Mouse (Mus musculus) layer of hippocampus, postnatal 36 days (tissue): Measurements from ENCODE around the gene Arhgef3. TPM values are rescaled to one million over a fixed set of nuclear protein-coding genes. Genes with fewer than 3 reads are reported as not detected.

ENCODE experiments used
- DNase-seq, 2 experiments: peaks; one replicate each; pipeline ENCODE4 v3.0.0; 2022
- total RNA-seq, 2 experiments: library from RNA; stranded (reverse); gene quantifications; 2 replicates each; pipeline ENCODE4 v1.2.3; 2021

The Arhgef3 gene
- total RNA-seq = 10 to 100 TPM; 76.8 to 85.8 TPM

DNA sequence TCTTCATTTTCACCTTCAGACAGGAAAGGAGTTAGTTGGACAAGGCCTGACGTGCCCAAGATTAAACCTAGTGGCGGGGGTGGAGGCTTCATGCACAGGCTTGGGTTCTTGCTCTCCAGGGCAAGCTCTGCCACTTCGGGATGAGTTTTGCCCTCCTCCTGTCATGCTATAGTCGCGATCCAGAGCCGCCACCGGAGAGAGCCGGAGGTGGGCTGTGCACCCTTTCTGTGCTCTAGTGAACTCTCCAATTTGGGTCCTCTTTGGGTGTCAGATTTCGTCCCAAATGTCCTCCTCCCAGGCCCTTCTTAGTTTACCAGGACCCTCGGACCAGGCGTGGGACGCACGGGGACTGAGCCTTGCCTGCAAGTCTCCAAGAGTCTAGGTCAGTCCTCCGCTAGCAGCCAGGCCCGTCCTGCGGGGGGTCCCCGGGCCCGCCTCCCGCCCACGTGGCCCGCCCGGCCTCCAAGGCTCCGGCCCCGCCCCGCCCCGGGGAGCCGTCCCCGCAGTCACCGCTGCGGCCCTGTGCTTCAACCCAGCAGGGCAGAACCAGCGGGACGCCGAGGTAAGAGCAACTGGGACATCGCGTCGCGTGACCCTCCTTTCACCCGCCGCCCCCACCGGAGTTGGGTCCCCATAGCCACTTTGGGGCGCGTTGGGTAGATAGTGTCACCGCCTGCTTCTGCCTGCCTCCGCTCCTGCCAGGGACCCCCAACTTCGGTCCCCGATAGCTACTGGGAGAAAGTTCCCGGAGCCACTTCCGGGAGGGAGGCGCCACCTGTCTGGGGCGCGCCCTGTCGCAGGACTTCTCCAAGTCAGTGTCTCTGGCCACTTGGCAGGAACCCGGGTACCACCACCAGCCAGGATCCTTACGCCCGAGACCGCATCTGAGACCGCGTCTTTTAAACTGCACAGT is at the start of gene Arhgef3:
Gene Arhgef3 (plus strand): TSS at position 538 of the 913 bp plus-strand sequence.
- DNase-seq = no peak

GRCm38 (mm10) chr14:27066171-27066929 is 48.3 kb upstream of the Arhgef3 start:
- DNase-seq = no peak

- DNase-seq = no peak
These were observed 46.8 kb upstream of the Arhgef3 start for GRCm38 (mm10) chr14:27067866-27068271.

GRCm38 (mm10) chr14:27069434-27070097 is 45.1 kb upstream of the Arhgef3 start:
- no peak for DNase-seq

DNA sequence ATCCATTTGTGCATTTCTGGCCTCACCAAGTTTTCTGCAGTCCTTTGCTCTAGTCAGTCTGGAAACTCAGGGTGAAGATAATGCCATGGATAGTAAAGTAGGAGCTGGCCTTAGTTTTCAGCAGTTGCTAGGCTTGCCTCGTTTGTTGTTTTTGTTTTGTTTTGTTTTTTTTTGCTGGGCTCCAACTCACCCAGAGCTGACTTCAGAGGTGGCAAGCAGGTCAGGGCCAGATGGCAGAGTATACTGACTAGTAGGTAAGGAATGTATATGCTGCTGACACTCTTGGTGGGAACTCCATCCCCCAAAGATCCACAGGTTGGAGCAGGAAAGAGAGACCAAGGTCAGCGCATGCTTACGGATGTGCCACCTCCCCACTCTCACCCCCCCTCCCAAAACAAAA is 44.6 kb upstream of the Arhgef3 start:
- no peak for DNase-seq

GRCm38 (mm10) chr14:27070758-27071157 is 43.9 kb upstream of the Arhgef3 start:
- no peak for DNase-seq

DNA sequence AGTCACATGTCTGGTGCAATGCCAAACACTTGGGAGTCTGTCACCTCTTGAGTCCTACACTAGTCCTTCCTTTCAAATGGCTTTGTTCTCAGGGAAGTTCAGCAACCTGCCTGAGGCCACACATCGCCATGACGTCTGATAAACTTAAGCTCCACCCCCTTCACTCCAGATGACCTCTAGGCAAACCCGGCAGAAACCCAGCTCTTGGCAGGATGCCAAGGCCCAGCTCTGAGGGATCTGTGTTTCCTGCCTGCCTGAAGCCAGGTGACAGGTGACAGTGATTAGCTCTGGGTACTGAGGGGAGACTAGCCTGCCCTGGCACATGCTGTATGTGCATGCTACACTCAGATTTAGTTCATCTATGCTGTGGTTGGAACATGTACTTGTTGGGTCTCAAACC is 42.7 kb upstream of the Arhgef3 start:
- DNase-seq = no peak

DNA sequence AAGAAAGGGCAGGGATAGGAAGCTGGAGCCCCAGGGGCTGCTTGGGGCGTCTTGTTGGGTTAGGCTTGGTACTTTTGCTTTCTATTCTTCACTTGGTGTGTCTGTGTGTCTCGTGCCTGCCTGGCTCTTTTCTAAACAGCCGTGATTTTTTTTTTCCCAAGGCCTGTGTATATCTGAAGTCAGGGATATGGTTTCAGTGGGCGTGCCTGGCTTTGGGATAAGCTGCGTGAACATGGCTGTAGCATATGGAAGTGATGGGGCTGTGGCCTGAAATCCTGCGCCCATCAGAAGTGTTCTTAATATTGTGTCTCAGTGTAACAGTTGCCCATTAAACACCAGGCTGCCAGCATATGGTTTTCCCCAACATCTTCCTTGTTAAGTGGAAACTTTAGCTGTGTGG is 39.6 kb upstream of the Arhgef3 start:
- no peak for DNase-seq

- no peak for DNase-seq
These were observed 38.7 kb upstream of the Arhgef3 start for GRCm38 (mm10) chr14:27075909-27076521.

DNA sequence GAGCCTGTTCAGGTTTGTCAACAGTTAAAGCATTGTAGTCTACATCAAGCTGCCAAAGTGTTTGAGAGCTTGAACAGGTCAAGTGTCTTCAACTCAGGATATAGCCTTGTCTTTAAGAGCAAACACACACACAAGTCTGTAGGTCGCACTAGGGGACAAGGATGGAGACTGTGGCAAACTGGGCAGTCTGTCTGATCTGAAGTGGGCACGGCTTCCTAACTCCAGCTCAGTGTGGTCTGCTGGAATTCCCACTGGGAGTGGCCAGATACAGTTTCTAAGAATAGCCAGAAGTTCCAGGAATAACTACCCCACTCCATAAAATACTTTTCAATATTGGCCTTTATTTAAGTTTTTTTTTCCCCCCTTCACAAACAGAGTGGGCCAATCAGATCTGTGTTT is 38.2 kb upstream of the Arhgef3 start:
- no peak for DNase-seq

DNA sequence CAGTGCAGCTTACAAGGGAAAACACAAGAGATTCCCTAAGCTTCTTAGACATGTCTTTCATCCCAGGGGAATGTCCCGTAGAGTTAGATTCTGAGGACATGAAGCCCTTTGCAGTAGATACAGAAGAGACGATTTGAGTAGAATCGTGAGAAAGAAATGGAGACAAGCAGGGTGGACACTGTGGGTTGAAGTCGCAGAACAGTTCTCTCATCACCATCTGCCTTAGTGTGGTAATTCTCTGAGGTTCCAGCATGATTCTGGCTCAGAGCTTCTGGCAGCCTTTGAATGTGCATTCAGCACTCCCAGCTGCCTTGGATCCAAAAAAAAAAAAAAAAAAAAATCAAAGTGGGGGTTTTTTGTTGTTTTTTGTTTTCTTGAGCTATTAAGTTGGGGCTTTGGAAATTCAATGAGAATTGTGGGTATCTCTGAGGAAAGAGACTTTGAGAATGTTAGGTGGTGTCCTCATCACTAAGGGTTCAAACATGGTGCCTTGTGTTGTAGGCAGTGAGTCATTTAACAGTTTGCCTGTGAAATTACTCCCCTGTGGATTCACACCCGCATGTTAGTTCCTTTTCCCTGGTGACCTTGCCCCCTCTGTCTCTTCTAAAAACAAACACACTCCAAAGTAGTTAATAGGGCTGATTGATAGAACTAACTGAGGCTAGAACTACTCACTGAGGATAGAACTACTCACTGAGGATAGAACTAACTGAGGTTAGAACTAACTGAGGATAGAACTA is 33.0 kb upstream of the Arhgef3 start:
- no peak for DNase-seq

GRCm38 (mm10) chr14:27085471-27085870 is 29.2 kb upstream of the Arhgef3 start:
- DNase-seq = no peak

DNA sequence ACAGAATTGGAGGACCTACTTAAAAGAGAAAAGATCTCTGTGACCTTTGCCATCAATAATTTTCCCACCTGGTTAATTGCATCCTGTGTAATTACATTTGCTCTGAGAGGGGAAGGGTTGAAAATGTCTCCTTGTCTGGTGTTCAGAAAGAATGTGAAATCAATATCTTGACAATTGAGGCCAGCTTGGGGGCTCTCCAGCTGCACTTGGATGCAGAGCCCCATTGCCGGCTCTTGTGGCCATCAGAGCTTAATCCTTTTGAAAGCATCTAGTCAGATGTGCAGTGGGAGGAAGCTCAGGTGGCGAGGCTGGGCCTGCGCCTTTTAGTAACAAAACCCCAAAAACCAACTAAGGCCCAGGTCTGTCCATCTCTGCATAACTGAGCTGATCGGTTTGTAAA is 28.7 kb upstream of the Arhgef3 start:
- DNase-seq = no peak

- no peak for DNase-seq
These were observed 20.5 kb upstream of the Arhgef3 start for GRCm38 (mm10) chr14:27094247-27094646.

DNA sequence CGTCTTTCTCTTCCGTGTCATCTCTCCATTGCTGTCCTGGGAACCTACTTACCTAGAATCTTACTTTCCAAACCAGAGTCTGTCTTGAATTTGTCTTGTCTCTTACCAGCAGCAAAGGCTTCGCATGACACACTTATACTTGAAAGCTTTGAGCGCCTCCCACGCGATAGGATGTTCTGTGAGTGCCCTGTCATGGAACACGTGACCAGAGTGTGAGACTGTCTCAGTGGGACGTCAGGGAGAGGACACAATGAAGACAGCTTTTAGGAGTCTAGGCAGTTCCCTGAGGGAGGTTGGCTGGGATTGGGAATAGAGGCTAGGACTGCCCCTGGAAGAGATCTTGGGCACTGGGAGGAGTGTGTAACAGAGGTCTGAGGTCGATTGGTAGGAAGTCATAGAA is 18.6 kb upstream of the Arhgef3 start:
- no peak for DNase-seq

GRCm38 (mm10) chr14:27096779-27097178 is 17.9 kb upstream of the Arhgef3 start:
- peak; percentile 57 to 78 for DNase-seq

GRCm38 (mm10) chr14:27101735-27102134 is 13.0 kb upstream of the Arhgef3 start:
- no peak for DNase-seq

DNA sequence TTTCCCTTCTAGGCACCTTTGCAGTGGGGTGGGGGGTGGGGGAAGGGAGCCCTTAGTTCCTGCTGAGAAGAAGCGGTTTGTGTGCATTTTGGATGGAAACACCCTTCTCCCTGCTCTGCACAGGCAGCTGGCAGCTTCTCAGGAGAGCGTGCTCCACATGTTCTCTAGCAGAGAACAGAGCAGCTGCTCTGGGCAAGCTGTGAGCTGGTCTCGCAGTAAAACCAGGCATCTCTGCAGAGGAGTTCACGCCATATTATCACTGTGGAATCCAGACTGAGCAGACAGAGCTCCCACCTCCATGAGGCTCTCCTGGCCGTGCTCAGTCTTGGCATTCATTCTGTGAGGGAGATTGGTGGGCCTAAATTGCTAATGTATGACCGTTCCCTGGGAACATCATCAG is 12.0 kb upstream of the Arhgef3 start:
- peak in 1 of 2 experiments; percentile 26 for DNase-seq

GRCm38 (mm10) chr14:27105731-27106457 is 8.8 kb upstream of the Arhgef3 start:
- DNase-seq = peak; percentile 32 to 41

DNA sequence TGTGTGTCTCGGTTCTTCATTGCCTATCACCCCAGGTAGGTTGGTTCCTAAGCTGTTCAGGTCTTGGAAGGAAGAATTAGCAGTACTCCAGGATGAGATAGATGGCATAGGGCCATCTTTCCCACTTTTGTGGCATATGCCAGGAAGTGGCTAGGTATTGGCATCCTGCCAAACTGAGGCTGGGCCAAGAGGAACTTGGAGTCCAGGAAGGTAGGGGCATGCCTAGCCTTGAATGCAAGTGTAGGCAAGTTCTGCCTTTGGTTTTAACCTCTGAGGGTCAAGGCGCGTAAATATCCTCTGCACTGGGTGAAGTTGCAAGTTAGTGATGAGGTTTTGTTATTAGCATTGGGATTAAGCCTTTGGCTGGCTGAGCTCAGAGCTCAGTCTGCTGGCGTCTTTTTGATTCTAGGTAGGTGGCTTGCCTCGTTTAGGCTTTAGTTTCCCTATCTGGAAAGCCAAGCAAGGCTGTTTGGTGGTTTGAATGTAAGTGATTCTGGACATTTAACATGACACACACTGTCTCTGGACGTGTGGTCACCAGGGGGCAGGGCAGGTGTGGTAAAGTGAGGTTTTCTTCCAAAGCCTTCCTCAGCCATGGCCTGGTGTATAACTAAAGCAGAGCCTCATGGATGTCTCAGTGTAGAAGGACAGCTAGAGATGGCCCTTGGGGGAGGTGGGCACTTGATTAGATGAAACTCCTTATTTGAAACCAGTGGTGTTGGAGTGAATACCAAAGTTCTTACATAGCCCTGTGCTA is 5.8 kb upstream of the Arhgef3 start:
- no peak for DNase-seq
